Mouse (Mus musculus): ENCODE results near the gene Mfsd12.
A peak's percentile ranks its signal among the peaks of the same experiment; 100 is the strongest.

Gene Mfsd12

DNA sequence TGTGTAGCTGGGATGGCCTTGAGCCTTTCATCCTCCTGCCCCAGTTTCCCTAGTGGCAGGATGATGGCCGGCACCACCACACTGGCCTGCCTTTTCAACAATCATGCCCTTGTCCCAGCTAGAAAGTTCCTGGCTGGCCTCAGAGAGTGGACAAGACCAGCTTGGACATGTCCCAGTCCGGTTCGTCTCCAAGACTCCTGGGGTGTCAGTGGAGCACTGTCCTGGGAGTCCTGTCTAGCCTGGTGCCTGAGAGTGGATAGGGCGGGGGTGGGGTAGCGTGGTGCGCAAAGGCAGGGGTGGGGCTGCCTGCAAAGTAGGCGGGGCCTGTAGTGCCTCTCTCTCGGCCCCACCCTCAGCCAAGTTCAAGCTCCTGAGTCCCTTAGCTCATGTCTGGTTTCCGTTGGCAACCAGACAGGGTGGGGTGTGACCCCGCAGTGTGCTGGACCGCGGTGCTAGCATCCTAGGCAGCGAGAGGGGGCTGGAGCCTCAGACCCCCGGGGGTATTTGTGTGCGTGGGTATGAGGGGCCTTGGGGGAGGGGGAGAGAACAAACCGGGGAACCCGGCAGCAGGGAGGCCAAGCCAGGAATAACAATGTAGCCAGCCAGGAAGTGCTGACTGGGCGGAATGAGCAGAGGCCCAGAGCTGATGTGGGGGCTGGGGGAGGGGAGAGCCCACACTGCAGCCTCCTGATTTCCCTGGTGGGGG is 44.4 kb downstream of the Mfsd12 start:
- peak; percentile 69 to 79 for DNase-seq (ENCODE audit: low spot score in 2 of 2)

DNA sequence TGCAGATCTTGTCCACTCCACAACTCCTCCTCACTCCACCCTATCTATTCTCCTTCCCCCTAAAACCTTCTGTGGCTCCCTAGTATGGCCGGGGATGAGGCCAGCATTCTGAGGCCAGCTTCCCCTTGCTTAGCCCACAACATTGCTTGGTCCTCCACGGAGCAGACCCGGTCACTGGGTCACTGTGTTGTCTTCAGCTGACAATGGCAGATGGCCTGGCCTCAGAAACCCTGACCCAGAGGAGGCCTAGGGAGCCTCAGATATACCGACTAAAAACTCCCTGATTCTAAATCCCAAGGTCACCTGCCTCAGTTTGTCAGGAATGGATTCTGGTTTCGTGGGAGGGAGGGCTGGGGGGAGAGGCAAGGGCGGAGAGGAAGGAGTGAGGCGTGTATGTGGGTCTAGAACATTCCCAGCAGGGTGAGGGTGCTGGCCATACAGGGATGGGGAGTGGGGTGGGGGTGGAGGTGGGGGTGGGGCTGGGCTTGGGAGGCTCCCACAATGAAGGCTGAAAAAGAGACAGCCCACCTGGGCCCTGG is 45.0 kb downstream of the Mfsd12 start:
- DNase-seq (ENCODE audit: low spot score in 2 of 2), result no peak

- DNase-seq (ENCODE audit: low spot score in 2 of 2), result no peak
Observed at GRCm38 (mm10) chr10:81403511-81403910, 46.2 kb downstream of the Mfsd12 start.

- no peak for DNase-seq (ENCODE audit: low spot score in 2 of 2)
Observed at GRCm38 (mm10) chr10:81404082-81404481, 46.8 kb downstream of the Mfsd12 start.

DNA sequence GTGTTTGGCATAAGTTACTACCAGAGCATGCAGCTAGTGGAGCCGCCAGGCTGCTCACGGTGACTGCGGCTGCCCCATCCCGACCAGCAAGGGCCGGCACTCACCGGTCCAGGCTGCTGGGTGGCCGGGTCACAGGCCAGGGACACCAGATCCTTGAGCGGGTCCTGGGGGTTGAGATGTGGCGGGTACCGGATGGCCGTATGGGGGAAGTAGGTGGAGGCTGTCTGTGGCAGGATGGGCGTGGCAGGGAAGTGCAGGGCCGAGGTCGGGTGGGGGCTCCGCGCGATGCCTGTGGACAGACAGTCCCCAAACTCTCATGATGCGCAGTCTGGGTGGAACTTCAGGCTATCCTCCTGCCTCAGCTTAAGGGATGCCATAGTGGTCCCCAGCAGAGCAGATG is 47.4 kb downstream of the Mfsd12 start:
- peak in 1 of 2 experiments; percentile 53 for DNase-seq (ENCODE audit: low spot score in 2 of 2)

GRCm38 (mm10) chr10:81405588-81406201 is 48.4 kb downstream of the Mfsd12 start:
- peak; percentile 77 to 92 for DNase-seq (ENCODE audit: low spot score in 2 of 2)

GRCm38 (mm10) chr10:81406504-81407440 is 49.5 kb downstream of the Mfsd12 start:
- DNase-seq (ENCODE audit: low spot score in 2 of 2), result no peak

- peak in 1 of 2 experiments; percentile 68 for DNase-seq (ENCODE audit: low spot score in 2 of 2)
Observed at GRCm38 (mm10) chr10:81407539-81408423, 50.5 kb downstream of the Mfsd12 start.

- no peak for DNase-seq (ENCODE audit: low spot score in 2 of 2)
Observed at GRCm38 (mm10) chr10:81408424-81408729, 51.1 kb downstream of the Mfsd12 start.

- peak; percentile 83 to 94 for DNase-seq (ENCODE audit: low spot score in 2 of 2)
Observed at GRCm38 (mm10) chr10:81408871-81409291, 51.6 kb downstream of the Mfsd12 start.

- no peak for DNase-seq (ENCODE audit: low spot score in 2 of 2)
Observed at GRCm38 (mm10) chr10:81409330-81409729, 52.0 kb downstream of the Mfsd12 start.

DNA sequence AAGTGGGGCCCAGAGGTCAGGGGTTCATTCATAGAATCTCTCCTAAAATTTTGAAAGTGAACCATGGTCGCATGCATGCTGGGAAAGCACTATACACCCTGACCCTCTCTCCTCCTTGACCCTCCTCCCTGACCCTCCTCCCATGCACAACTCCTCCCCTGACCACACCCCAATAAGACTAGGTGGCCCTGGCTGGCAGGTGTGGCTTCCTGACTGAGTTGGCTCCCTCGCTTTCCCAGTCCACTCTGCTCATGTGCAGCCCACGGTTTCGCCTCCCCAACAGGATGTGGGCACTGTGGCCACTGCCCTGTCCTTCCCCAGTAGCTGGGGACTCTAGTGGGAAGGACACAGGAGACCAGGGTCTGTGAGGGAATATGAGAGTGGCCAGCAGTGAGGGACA is 53.1 kb downstream of the Mfsd12 start:
- DNase-seq (ENCODE audit: low spot score in 2 of 2), result no peak

GRCm38 (mm10) chr10:81410981-81411380 is 53.7 kb downstream of the Mfsd12 start:
- DNase-seq (ENCODE audit: low spot score in 2 of 2), result no peak

GRCm38 (mm10) chr10:81411471-81412400 is 54.4 kb downstream of the Mfsd12 start:
- no peak for DNase-seq (ENCODE audit: low spot score in 2 of 2)

DNA sequence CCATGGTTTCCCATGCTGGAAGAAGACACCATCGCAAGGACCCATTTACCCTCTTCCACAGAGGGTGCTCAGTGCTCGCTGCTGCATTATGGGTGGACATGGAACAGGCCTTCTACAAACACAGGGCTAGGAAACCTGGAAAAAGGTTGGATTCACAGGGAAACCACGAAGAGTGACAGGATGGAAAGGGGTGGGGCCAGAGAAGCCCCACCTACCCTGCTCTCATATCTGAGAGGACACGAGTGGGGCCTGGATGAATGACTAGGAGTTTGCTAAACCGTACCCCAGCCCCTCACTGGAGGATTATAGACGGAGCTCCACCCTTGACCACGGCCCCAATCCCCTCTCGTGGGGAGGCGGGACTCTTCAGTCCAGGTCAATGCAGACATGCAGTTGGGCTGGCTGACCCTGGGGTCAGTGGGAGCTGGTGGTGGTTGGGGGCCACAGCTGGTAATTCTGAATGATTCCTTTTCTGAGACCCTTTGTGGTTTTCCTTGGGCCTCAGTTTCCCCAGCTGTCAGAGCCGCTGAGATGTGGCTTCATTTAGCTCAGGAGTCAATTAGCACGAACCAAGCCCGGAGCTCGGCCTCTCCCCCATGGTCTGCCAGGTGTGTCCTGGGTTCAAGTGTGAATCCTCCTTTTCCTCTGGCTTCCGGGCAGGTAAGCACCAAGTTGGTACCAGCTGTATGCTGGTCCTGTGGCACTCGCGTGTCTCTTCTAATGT is 55.5 kb downstream of the Mfsd12 start:
- no peak for DNase-seq (ENCODE audit: low spot score in 2 of 2)

- peak in 1 of 2 experiments; percentile 65 for DNase-seq (ENCODE audit: low spot score in 2 of 2)
Observed at GRCm38 (mm10) chr10:81413310-81414261, 56.3 kb downstream of the Mfsd12 start.

DNA sequence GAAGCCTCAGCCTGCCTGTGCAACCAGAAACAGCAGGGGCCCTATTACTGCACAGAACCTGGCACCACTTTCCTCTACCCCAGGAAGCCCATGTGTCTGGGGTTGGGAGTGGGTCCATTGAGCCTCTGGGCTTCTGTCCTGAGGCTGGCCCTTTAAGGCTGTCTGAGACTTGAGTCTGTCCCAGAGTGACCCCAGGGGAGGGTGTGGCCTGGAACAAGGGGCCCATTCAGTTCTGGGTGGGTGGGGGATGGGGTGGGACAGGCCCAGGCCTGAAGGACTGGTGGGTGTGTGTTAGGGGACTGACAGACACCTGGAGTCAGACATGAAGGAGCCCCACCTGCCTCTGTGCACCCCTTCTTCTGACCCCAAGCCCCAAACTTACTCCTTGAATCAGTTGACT is 57.4 kb downstream of the Mfsd12 start:
- DNase-seq (ENCODE audit: low spot score in 2 of 2), result no peak

DNA sequence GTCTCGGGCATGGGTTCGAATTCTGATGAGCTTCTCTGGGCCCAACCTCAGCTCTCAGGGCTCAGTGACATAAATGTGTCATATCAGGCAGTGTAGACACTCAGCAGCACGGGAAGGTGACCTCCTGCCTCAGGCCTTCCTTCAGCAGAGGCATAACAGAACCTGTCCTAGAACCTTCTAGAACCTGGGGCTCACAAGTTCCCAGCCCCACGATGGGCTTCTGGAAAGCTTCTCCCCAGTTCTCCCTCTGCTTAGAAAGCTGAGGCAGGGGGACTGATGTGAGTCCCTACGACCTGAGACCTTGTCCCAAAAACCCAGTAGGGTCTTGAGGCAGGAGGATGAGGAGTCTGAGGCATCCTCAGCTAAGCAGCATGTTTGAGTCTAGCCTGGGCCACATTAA is 57.9 kb downstream of the Mfsd12 start:
- DNase-seq (ENCODE audit: low spot score in 2 of 2), result no peak
